Mouse (Mus musculus) heart, postnatal 0 days (tissue): Measurements from ENCODE around the gene C330007P06Rik.

ENCODE experiments used
- CTCF ChIP-seq: IDR thresholded peaks from 2 replicates; pipeline ENCODE4 v1.5.1; 2016; ENCODE audit warnings: antibody characterized with exemption, control low read depth, low read depth
- EP300 ChIP-seq: IDR thresholded peaks from 2 replicates; pipeline ENCODE4 v1.6.1; 2016; ENCODE audit warnings: antibody characterized with exemption, low read depth

- TF ChIP-seq CTCF (no peak), EP300 (peak; percentile 57; the same call in 1 of the 2 replicates)
Observed at GRCm38 (mm10) chrX:36903115-36903768, 29.3 kb upstream of the C330007P06Rik start.
